Mouse (Mus musculus) forelimb bud, embryonic 11.5 days (tissue): ENCODE results near the gene Sart3.
A peak's percentile ranks its signal among the peaks of the same experiment; 100 is the strongest.

ENCODE experiments used
- DNase-seq: peaks from one replicate; pipeline ENCODE4 v3.0.0-alpha.2; 2012; ENCODE audit warnings: low read depth, low spot score

Sart3 gene

DNA sequence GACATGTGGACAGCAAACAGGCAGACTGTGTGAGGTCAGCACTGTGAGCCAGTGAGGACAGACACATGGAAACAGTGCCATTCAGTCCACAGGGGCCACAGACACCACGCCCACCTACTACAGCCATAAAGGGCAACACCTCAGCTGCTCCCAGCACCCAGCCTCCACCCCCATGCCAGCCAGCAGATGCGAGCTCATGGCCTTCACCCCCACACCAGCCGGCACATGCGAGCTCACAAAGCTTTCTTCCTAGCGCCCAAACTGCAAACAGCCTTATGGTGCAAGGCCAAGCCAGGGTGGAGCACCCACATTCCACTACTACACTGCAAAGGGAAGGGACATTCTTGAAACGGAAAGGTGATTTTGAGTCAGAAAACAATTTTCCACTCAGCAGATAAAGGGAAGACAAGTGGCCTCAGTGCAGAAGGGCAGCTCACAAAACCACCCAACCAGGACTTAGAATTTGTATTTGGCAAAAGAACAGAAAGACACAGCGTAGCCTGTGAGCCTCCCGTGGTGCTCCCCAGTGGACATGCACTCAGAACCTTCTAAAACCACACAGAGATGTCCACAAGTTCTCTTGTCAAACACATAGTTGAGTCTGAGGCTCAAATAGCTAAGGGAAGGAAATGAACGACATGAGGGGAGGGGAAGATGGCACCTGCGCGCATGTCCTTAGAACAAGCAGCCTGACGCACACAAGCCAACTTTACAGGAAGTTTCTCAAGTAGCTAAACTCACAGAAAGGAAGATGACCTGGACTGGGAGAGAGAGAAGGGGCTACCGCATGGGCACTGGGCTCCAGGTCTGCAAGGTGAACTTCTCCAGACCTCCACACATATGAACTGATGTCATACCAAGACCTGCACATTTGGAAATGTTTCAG, 6.4 kb downstream of the Sart3 start:
- no peak for DNase-seq

DNA sequence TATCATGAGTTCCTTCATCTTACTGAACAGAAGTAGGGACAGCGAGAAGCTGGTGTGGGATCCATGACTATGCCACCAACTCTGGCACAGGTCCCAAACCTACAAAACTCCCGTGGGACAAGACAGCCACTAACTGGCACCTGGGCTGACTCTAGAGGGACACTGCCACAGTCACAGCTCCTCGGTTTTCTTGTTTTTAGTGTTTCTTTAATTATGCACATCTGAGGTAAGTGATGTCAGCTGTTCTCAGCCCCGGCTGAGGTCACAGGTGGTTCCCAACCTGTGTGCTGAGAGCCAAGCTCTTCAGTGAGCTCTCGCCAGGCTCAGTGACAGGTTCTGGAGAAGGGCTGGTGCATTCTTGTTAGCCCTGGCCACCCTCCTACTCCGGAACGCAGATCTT, 7.9 kb downstream of the Sart3 start:
- DNase-seq: no peak

DNA sequence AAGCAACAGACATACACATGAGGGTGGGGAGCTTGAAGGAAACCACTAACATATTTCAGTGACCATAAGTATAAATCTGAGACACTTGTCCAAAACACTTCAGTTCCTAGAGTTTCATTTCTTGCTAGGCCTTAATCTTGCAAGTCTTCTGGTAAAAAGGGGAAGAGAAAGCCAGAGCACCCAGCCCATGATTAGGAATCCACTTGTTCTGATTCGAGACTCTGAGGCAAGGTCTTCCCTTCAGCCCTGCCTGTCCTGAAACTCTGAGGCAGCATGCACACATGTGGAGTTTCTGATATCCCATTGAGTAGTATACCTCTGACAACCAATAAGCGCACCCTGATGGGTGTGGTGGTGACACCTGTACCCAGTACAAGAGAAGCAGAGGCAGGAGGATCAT, 10.7 kb downstream of the Sart3 start:
- no peak for DNase-seq

DNA sequence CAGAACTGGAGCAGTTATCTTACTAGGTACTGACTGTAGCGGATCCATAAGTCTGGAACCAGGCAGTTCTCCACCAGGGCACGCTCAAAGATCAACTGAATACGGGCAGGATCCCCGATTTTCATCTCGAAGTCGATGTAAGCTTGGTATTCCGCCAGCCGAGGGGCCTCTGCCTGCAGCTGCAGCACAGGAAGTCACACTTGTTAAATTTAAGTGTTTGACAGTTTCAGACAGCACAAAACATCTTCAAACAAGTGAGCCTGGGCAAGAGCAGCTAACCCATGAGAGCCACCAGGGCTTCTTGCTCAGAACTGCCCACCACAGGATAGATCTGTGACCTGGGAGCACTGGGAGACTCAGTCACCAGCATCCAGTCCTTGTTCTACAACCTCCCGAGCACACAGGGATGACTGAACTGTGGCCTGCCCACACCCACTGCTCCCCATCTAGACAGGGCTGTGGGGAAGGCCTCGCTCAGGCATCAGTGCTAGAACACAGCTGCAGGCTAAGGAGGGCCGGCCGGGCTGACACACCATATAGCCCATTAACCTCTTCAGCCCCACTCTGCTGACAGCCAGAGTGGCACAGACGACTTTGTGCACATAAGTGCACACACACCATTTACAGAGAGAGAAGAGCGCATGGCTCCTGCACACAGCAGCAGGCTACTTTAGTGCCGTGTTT, 16.8 kb downstream of the Sart3 start:
- no peak for DNase-seq

DNA sequence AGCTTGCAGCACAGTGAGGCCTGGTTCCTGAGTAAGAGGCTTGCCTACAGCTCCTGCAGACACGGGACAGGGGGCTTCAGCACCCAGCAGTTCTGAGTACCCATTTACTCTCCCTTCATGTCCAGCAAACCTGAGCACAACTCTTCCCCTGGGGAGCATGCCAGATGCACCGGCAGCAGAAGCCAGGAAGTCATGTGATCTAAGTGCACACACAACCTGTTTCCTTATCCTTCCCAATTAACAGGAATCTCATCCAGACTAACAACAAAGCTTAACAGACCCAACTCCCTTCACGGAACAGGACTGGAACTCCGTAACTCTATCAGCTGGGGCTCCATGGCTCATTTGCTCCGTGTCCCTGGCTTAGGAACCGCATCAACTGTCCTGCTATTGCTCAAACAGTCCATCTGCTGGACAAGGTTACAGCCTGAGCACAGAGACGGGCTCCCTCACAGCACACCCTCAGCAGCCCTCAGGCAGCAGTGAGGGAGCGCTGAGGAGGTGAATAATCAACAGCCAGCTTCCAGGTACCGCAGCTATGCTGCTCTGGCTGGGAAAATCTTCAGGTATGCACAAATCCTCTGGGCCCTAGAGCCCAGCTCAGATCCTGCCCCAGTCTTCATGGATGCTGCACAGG, 20.7 kb downstream of the Sart3 start:
- no peak for DNase-seq

DNA sequence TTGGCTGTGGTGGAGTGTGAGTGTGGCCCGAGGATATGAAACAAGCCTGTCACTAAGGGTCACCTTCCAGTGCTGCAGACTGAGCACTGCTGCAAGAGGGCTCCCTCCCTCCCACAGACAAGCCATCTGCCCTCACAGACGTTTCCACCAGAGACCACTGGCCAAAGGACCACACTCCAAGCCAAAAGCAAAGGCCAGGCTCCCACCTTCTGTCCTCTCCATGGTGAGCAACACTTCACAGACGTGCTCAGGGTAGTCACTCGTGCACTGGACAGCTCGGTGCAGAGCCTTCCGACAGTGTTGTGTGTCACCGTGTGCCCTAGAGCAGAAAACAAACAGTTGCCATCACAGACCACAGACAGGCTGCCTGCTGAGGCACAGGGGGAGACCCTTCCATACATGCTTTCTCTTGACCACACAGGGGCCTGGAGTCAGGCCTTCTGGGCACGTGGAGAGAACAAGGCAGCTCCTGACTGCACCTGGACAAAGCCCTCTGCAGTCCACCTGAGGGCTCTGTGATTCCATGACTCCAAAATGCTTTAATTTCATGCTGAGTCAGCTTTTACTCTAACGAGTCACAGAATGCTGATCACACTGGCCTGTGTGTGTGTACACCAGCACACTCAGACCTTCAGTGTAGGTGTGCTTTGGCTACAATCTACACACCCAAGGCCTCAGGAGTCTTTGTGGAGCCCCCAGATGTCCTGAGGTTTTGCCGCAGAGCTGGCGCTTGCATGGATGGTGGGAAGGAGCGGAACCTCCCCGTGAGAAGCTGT, 23.6 kb downstream of the Sart3 start:
- no peak for DNase-seq

DNA sequence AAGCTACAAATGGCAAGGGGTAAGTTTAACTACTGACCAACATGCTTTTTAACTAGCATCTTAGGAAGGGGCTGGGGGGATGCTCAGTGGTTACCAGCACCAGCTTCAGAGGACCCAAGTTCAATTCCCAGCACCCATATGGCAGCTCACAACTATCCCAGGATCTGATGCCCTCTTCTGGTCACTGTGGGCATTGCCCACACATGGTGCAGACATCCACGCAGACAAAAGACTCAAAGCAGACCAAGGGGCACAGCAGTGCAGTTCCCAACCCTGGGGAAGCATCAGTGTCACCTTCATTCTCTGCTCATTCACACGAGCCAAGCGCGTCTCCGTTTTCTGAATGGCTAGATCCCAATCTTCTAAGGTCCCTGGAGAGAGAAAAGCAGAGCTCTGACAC, 24.7 kb downstream of the Sart3 start:
- DNase-seq: no peak

DNA sequence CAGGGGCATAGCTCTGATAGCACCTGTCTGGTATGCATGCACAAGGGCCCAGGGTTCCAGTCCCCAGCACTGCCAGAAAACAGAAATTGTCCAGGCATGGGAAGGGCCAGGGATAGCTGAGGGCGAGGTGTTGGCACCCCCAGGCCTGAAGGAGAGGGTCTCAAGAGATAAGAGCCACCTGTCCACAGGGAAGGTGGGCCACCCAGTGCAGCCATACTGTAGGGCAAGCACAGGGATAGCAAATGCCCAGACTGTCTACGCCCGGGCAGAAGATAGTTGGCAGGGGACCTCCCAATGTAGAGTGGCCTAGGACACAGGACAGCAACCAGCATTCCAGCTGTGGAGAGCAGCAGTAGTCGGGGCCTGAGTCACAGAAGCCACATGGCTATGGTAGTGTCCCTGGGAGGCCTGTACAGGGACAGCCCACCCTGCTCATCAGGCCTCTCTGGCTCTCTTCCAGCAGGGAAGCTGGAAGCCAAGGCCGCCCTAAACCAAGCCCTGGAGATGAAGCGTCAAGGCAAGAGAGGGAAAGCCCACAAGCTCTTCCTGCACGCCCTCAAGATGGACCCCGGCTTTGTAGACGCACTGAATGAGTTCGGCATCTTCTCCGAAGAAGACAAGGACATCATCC, 34.6 kb downstream of the Sart3 start:
- no peak for DNase-seq

DNA sequence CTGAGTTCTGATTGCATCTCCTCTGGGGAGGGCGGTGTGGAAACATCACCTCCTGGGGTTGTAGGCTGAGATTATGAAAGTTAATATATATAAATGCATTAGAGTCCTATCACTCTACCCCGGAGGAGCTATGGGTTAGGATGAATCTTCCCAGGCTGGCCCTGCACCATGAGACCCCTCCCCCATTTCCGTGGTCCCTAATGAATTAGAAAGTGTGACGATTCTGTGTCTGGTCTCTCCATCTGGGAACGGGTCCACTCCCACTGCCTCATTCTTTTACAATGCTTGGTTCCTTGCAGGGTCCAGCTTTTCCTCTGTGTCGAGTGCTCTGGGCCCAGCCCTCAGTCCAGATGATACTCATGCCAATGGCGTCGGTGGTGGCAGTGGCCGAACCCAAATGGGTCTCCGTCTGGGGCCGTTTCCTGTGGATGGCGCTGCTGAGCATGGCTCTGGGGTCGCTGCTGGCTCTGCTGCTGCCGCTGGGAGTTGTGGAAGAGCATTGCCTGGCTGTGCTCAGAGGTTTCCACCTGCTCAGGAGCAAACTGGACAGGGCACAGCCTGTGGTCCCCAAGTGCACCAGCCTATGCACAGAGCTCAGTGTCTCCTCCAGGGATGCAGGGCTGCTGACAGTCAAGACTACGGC, 35.7 kb downstream of the Sart3 start:
- no peak for DNase-seq

DNA sequence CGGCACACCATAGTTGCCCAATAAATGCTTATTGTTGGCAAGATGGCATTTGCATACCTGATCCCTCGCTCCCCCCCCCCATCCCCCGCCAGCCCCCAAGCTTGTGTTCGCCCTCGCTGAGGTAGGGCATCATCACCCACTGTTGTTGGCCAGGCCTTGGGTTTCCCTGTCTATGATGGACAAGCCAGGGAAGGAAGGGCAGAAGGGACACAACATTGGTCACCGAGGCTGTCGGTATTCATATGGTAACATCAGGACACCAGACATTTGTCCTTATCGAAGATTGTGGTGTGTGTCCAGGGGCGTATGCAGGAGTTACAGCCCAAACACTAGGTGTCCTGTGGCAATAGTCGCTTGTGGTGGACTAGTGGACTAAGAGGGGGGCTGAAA, 36.2 kb downstream of the Sart3 start:
- DNase-seq: no peak

DNA sequence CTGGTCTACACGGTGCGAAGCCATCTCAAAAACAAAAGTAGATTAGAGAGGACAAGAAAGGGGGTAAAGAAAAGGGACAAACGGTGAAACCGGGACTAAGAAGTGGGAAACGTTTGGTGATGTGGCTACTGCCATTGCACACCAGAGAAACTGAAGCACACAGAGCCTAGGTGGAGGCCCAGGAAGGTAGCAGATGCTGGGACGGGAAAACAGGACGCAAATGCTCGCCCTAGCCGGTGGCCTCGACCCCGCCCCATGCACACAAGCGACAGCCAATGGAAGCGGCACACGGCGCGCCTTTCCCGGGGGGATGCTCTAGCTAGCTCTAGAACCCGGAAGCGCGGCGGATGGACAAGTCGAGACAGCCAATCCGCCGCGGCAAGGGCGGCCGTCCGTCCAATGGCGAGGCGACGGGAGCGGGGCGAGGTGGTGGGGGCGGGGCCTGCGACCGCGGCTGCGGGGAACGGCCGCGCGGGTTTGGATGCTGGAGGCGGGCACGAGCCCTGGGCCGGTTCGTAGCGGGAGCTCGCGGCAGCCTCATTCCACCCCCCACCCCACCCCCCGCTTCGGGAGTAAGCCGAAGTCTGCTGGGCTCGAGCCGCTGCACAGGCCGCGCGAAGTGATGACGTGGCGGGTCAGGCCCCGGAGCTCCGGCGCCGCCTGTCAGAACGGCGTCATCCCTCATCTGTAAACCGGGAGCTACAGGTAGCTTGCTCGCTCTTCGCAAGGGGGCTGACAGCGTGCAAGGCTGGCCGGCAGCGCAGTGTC, 36.8 kb downstream of the Sart3 start, which contains the start of gene Ficd:
Ficd (plus strand) TSS at position 459 of the 768 bp plus-strand sequence.
- DNase-seq: peak; percentile 97

DNA sequence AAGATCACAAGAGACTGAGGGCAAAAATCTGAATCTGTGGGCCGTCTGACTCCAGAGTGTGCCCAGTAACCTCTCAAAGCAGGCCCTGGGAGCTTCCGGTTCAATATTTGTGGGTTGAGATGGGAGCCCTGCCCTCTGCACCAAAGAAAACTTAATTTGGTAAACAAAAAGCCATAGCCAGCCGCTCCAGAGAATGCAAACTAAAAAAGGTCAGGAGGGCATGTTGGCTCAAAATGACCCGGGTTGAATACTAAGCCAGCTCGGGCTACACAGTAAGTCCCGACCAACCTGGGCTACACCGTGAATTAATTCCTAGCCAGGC, 37.3 kb downstream of the Sart3 start:
- DNase-seq: no peak

DNA sequence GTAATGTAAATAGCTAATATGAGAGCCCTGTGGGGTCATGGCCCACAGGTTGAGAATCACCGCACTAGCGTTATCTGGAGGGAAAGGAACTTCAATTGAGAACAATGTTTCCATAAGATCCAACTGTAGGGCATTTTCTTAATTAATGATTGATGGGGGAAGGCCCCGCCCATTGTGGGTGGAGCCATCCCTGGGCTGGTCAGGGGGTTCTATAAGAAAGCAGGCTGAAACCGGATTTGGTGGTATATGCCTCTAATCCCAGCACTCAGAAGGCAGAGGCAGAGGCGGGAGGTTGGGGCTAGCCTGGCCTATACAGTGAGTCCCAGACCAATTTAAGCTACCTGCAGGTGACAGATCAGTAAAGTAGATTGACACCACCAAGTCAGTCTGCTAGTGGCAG, 37.9 kb downstream of the Sart3 start:
- DNase-seq: no peak

DNA sequence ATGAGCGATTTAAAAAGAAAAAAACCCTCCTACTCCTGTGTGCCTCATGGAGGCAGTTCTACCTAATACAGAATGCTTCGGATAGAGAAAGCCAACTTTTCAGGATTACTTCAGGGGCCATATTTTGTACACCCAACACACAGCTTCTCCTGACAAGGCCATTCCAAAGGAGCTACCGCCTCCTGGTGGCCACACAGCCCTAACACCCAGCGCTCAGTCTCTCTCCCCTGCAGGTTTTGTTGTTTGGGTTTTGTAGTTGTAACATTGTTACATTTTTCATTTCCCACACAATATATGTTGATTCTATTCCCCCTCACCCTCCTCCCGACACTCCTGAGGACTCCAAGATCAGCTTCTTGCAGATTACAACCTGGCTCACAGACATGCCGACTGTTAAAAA, 40.1 kb downstream of the Sart3 start:
- DNase-seq: peak; percentile 51

DNA sequence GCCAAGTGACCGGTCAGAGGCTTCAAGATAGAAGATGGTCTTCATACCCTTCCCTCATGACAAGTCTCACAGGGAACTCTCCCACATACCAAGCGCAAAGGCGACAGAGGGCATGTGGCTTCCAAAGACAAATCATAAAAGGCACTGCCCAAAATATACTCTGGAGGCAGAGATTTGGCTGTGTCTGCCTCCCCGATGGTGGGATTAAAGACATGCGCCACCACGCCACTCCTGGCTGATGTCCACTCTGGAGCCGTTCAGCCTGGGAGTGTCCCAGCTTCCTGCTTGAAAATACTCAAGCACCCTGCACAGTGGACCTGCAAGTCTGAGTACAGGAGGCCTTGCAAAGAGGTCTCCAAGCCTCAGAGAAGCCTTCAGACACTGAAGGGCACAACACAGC, 41.1 kb downstream of the Sart3 start:
- no peak for DNase-seq

DNA sequence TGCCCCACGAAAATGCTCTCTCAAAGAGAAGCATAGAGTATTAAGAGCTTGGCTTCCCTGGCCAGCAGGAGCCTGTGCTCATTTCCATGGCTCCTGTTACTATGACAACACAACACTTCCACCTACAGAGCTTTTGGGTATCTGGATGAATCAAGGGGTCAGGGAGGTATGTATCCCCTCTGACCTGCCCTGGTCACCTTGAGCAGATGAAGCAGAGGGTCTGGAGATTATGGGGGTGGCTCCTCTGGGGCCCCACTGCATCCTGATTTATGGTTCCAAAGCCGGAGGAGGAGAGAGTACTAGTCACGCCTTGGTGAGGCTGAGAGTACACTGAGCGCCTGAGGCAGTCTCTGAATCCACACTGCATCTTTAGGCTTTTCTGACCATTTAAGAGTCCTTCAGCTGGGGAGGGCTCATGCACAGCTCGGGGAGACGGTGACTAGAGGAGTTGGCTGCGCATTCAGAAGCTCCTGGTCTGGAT, 41.6 kb downstream of the Sart3 start:
- DNase-seq: no peak

DNA sequence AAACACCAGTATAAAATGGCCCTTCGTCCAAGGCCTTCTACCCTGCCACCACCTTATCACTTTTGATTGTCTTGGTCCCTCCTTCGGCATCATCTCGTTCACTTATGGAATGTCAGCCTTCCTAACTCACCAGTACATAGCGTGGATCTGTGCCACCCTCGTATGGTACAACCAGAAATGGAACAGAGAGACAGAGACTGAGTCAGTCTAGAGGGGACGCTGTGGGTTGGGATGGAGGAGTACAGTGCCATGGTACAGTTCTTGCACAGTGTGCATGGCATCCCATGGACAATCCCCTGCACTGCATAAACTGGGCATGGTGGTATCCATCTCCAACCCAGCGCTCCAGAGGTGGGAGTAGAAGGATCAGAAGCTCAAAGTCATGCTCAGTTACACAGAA, 43.6 kb downstream of the Sart3 start:
- no peak for DNase-seq

DNA sequence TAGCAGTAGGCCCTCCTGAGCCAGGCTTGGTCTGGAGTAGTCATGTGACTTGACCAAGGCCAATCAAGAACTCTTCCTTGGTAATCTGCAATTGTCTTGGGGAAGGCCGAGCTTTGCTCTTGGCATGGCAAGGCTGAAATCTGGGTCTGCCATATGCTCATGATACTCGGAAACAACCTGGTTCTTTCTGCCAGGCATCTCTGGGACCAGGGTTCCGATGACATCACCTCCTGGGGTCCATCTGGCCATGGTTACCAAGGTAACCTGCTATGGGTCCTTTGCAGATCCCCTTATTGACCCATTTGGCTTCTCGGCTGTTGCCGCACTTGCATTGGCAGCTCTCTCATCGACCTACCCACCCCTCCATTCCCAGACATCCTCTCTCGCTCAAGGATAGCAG, 44.3 kb downstream of the Sart3 start:
- no peak for DNase-seq

DNA sequence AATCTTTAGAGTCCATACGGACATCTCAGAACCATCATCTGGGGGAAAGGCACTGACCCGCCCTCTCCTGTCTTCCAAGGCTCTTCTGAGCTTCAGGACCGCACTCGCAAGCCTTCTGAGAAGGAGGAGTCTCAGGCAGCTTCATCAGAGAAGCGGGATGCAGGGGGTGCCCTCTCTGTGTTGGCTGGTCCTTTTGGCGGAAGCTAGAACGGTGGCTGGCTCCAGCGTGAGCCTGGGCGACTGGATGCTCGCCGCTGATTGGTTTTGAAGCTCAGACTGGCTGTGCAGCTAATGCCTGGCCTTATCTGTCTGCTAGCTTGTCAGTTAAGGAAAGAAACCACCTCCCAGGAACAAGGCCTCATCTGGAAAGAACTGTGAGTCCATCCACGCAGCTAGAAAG, 45.1 kb downstream of the Sart3 start:
- DNase-seq: no peak

DNA sequence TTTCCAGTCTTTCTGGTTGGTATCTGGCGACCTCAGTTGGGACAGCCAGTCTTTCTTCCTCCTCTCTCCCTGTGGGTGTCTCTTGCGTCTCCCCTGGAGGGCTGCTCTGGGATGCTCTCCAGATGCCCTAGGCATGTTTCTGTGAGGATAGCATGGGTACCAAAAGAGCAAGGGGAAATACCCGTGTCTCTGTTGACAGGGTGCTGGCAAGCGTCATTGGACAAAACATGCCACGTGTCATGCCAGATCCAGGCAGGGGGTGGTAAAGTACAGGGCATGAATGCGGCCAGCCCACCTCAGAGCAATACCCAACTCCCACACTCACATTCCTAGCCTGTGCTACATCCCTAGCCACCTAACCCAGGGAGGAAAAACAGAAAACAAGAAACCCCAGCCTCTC, 45.7 kb downstream of the Sart3 start:
- no peak for DNase-seq
